Mouse (Mus musculus) forebrain, embryonic 10.5 days (tissue): ENCODE measurements around the gene Zhx3. TPM values are rescaled to one million over a fixed set of nuclear protein-coding genes. Genes with fewer than 3 reads are reported as not detected.

Experiments
- DNase-seq: peaks from one replicate; pipeline ENCODE4 v3.0.0-alpha.2; 2017; ENCODE audit warnings: low spot score; ENCODE audit errors: extremely low spot score
- H3K27ac ChIP-seq: fragments of 300-500 bp; sonication (generic); 2 replicates; pipeline ENCODE4 v1.5.1; 2016; ENCODE audit warnings: mild to moderate bottlenecking
- H3K27me3 ChIP-seq: fragments of 300-500 bp; sonication (generic); 2 replicates; pipeline ENCODE4 v1.6.1; 2016; ENCODE audit warnings: mild to moderate bottlenecking; ENCODE audit not compliant: poor library complexity, severe bottlenecking
- H3K36me3 ChIP-seq: fragments of 300-500 bp; sonication (generic); replicated peaks from 2 replicates; pipeline ENCODE4 v1.6.1; 2016; ENCODE audit warnings: mild to moderate bottlenecking, moderate library complexity
- H3K4me1 ChIP-seq: fragments of 300-500 bp; sonication (generic); 2 replicates; pipeline ENCODE4 v1.6.1; 2016
- H3K4me3 ChIP-seq: fragments of 300-500 bp; sonication (generic); 2 replicates; pipeline ENCODE4 v1.5.1; 2016; ENCODE audit warnings: mild to moderate bottlenecking, moderate library complexity
- H3K9me3 ChIP-seq: fragments of 300-500 bp; sonication (generic); 2 replicates; pipeline ENCODE4 v1.6.1; 2016; ENCODE audit warnings: mild to moderate bottlenecking, moderate library complexity
- WGBS: fragments of 180-500 bp; shearing (Covaris S2); methylation state at CpG from one replicate; pipeline ENCODE4 v1.1.7; 2016; 5-methylcytosine and 5-hydroxymethylcytosine counted together
- polyA plus RNA-seq: library from polyadenylated mRNA; unstranded; fragments of >200 nt; fragmentation: Nextera tagmentation; extraction: Ambion mirVana; gene quantifications from 2 replicates; pipeline ENCODE4 v1.2.1, GENCODE M21; 2016

The Zhx3 gene
- polyA plus RNA-seq, 1 experiment from 2014 or later: 5.8 TPM

DNA sequence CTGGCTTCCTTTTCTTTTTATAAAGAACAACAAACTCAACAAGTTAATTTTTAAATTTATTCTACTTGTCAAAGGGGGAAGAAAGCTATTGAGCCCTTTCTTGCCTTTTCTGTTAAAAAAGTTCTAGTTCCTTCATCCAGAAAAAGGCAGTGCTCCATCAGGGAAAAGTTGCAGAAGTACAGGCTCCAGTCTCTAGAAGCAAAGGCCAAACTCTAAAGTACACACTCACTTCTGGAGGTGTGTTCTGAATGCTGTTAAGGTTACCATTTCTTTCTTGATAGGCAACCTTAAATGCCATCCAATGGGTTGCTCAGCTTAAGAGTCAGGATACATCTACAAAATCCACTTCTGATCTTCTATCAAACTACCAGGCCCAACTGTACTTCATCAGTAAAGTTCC lies 83.1 kb downstream of the Zhx3 start:
- no peaks in the 10 kb centered on the region for H3K27me3 ChIP-seq
- DNase-seq: no peak

DNA sequence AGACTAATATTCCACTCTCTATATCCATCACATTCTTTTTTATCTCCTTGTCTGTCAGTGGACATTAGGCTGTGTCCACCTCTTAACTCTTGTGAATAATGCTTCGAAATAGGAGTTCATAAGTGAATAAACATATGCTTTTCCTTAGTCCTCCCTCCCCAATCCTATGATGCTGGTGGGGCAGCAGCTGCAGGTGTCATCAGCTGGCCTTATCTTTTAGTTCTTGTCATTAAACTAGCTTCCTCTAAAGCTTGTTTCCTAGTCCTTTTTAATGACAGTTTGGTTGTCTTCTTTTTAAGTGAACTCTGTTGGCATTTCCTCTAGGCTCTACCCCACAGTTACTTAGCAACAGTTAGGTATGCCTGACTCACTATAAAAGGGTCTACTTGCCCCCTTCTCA lies 83.8 kb downstream of the Zhx3 start:
- DNase-seq: no peak
- Histone ChIP-seq H3K27me3 (no peaks in the 10 kb centered on the region), H3K36me3 (no peaks in the 10 kb centered on the region), H3K4me1 (peaks cover 6% of the 10 kb centered on the region; the same call in 1 of the 2 replicates), H3K4me3 (no peak overlapping the region), H3K9me3 (no peaks in the 10 kb centered on the region), H3K27ac (no peak overlapping the region)
- 91% methylated on average over 1 of the region's 1 CpGs for WGBS

More for the DNA sequence above, 83.1 kb downstream of the Zhx3 start:
- Histone ChIP-seq H3K9me3 (no peaks in the 10 kb centered on the region), H3K27ac (no peak overlapping the region), H3K4me3 (no peak overlapping the region), H3K36me3 (no peaks in the 10 kb centered on the region), H3K4me1 (peaks cover 6% of the 10 kb centered on the region; the same call in 1 of the 2 replicates)

DNA sequence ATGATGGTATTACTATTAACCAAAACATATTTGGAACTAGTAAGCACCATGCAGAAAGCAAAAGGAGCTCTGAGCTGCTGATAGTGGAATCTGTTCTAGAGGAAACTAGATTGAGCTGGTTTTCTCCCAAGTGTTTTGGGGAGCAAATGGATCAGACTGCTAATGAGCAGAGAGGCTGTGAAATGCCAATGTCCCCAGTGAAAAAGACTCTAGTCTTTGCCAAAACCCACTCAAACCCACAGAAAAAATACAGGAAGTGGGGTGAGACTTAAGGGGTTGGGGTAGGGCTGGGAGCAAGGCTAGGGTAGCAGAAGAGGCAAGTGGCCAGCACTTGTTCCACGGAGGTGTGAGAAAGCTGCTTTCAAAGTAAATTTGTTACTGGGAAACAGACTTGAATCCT lies 86.5 kb downstream of the Zhx3 start:
- no peak for DNase-seq
- Histone ChIP-seq H3K4me3 (no peak overlapping the region), H3K27me3 (no peaks in the 10 kb centered on the region), H3K4me1 (peaks cover 6% of the 10 kb centered on the region; the same call in 1 of the 2 replicates), H3K27ac (no peak overlapping the region), H3K9me3 (no peaks in the 10 kb centered on the region), H3K36me3 (peaks cover under 1% of the 10 kb centered on the region; the same call in 1 of the 2 replicates)
- 80% methylated on average over 1 of the region's 1 CpGs for WGBS

DNA sequence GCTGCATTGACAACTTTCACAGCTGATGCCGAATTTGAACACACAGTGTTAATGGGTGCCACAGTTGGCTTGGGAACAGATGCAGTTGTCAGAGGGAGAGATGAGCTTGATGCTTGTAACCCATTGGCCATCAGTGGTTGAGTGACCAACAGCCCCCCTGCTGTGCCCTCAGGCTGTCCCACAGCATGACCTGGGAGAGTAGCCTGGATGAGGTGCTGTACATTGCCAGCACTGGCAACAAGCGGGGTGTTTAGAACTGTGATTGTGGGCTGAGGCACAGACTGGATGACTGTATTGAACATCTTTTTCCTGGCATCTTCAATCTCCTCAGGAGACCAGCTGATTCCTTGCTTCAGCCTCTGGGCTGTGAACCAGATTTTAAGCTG lies 92.0 kb downstream of the Zhx3 start:
- Histone ChIP-seq H3K27me3 (no peaks in the 10 kb centered on the region), H3K4me1 (no peaks in the 10 kb centered on the region), H3K4me3 (no peak overlapping the region), H3K9me3 (no peaks in the 10 kb centered on the region), H3K36me3 (peaks cover 12% of the 10 kb centered on the region; the same call in 1 of the 2 replicates), H3K27ac (no peak overlapping the region)
- no peak for DNase-seq
- 90% methylated on average over 2 of the region's 2 CpGs for WGBS

DNA sequence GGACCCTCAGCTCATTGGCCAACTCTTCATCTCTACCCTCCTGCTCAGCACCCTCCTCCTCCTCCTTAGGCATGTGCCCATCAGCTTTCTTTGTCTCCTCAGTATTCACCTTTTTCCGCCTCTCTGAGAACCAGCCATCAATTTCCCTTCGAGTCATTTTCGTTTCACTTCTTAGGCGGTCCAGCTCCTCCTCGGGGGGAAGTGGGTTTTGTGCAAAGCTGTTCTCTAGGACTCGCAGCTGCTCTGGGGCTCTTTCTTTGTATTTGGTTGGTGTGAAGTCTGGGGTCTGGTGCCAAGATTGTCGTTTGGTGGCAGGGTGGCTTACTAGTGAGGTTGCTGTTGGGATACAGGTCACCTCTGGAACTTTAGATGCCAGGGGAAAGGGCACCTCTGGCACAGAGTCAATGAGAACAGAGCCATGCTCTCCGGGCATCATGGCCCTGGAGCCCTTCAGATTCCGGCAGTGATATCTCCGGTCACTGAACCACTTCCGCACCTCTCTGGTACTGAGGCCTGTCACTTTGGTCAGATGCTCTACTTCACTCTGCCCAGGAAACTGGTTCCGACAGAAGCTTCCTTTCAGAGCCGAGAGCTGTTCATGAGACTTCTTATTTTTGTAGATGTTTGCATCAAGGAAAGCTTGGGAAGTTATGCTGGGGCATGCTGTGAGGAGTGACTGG lies 92.5 kb downstream of the Zhx3 start:
- H3K4me3 ChIP-seq: no peak overlapping the region
- no peak for DNase-seq
- H3K27me3 ChIP-seq: no peaks in the 10 kb centered on the region
- 90% methylated on average over 13 of the region's 13 CpGs for WGBS
- no peaks in the 10 kb centered on the region for H3K4me1 ChIP-seq
- no peaks in the 10 kb centered on the region for H3K9me3 ChIP-seq
- no peak overlapping the region for H3K27ac ChIP-seq
- peaks cover 12% of the 10 kb centered on the region; the same call in 1 of the 2 replicates for H3K36me3 ChIP-seq

DNA sequence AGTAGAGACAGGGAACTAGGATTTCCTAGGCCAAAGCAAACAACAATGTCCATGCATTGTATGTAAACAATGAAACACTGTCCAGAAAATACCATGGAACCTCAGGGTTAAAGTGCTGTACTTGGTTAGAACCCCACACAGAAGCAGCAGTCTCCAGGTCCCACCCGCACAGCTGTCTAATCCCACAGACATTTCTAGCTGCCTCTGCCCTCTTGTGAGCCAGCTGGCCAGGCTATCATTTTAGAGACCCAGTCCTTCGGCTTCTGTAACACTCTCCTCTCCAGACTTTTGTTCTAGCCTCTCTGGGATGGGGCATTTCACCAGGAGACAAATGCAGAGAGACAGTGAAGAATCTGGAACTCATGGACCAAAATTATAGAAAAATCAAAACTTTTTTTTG lies 94.8 kb downstream of the Zhx3 start:
- Histone ChIP-seq H3K27me3 (no peaks in the 10 kb centered on the region), H3K36me3 (peaks cover 12% of the 10 kb centered on the region; the same call in 1 of the 2 replicates), H3K4me1 (no peaks in the 10 kb centered on the region), H3K4me3 (no peak overlapping the region), H3K27ac (no peak overlapping the region), H3K9me3 (no peaks in the 10 kb centered on the region)
- WGBS: 87% methylated on average over 2 of the region's 2 CpGs
- no peak for DNase-seq

DNA sequence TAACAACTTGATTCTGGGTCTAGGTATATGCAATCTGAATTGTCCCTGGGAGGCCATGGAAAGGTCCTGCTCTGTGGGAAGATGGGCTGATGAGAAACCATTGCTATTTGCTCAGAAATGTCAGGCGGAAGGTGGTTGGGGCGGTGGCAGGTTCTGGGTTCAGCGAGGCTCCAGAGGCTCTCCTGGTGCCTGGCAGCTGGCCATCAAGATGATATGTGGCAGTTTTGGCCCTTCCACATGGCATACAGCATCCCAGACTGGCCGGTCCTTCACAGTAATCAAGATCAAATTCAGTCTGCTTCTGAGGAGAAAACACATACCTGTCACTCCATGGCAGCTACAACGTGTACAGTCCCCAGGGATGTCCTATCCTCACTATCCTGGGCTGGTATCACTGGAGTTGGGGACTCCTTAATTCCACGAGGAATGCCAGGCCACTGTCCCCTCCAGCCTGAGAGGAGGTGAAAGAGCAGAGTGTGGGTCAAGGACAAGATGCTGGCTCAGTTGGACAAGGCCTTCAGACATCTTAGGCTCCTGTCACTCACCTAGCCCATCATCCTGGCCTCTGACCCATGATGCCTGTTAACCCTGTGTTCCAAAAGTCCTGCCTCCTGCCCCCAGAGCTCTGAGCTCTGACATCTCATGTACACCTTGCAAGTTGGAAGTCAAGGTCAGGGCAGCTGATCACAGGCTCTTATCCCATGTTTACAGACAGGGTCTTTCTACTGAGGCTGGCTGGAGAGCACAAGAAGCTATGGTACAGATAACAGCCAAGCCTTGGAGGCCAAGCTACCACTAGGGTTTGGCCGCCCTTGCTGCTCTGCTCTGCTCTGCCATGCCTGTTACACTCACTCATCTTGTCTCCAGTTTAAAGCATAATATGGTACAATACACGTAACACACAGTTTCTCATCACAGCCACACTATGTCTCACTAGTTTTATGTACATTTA lies 101.2 kb downstream of the Zhx3 start:
- Histone ChIP-seq H3K4me1 (no peaks in the 10 kb centered on the region; the same call in 1 of the 2 replicates), H3K27me3 (no peaks in the 10 kb centered on the region), H3K9me3 (no peaks in the 10 kb centered on the region), H3K36me3 (peaks cover 23% of the 10 kb centered on the region), H3K27ac (no peak overlapping the region), H3K4me3 (no peak overlapping the region)
- DNase-seq: no peak
- WGBS: 86% methylated on average over 8 of the region's 8 CpGs

DNA sequence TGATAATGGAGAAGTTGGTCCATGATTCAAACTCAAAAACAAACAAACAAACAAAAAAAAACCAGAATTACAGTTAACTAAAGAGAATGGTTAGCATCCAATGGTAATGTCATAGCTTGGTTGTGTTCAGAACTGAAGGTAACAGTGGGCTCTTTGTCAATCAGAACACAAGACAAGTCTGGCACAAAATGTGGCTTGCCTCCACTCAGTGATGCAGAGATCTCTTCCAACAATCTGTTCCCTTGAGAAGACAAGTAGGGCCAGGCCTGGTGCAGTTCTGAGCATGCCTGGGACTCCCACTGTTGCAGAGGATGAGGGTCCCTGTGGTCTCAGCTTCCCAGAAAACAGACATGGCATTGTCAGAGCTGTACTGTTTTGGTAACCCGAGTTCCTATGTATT lies 101.9 kb downstream of the Zhx3 start:
- Histone ChIP-seq H3K4me3 (no peak overlapping the region), H3K36me3 (peaks cover 31% of the 10 kb centered on the region), H3K27ac (no peak overlapping the region), H3K9me3 (no peaks in the 10 kb centered on the region), H3K27me3 (no peaks in the 10 kb centered on the region), H3K4me1 (peaks cover 7% of the 10 kb centered on the region)
- DNase-seq: no peak
- 87% methylated on average over 1 of the region's 1 CpGs for WGBS

DNA sequence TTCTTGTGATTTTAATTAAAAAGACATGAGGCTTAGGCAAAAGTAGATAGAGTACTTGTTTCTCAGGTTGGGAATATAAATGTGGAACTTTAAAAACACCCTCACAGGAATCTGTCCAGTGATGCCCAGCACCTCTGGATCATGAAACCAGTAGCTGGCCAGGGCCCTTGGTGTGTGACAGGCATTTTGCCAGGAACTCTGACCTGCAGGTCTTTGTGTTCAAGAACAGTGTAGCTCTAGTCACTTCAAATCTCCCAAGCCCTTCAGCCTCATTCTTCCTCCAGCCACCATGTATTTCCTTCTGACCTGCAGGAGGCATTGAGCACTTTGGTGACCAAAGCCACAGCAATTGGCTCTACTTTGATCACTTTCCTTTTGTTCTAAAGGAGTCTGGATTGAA lies 102.4 kb downstream of the Zhx3 start:
- no peak for DNase-seq
- Histone ChIP-seq H3K9me3 (no peaks in the 10 kb centered on the region), H3K4me3 (no peak overlapping the region), H3K4me1 (peaks cover 8% of the 10 kb centered on the region), H3K27ac (no peak overlapping the region), H3K36me3 (peaks cover 35% of the 10 kb centered on the region), H3K27me3 (no peaks in the 10 kb centered on the region)

DNA sequence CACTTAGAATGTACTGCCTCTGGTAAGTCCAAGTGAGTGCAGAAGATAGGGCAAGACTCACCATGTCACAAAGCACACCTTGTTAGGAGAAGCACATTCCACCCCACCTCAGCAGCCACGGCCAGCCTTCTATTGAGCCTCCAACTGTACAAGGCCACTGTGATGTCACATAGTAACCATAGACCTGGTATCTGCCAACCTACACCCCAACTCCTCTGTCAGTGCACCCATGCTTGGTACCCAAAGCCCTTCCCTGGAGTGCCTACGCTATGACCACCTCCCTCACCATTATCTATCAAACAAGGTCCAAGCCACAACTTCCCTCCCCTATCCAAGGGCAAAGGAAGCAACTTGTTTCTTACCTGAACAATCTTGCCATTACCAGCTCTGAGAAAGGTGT lies 103.8 kb downstream of the Zhx3 start:
- WGBS: 89% methylated on average over 2 of the region's 2 CpGs
- no peak for DNase-seq
- H3K9me3 ChIP-seq: no peaks in the 10 kb centered on the region
- no peak overlapping the region for H3K27ac ChIP-seq
- H3K27me3 ChIP-seq: no peaks in the 10 kb centered on the region
- peaks cover 48% of the 10 kb centered on the region for H3K36me3 ChIP-seq
- no peak overlapping the region for H3K4me3 ChIP-seq
- H3K4me1 ChIP-seq: peaks cover 8% of the 10 kb centered on the region

DNA sequence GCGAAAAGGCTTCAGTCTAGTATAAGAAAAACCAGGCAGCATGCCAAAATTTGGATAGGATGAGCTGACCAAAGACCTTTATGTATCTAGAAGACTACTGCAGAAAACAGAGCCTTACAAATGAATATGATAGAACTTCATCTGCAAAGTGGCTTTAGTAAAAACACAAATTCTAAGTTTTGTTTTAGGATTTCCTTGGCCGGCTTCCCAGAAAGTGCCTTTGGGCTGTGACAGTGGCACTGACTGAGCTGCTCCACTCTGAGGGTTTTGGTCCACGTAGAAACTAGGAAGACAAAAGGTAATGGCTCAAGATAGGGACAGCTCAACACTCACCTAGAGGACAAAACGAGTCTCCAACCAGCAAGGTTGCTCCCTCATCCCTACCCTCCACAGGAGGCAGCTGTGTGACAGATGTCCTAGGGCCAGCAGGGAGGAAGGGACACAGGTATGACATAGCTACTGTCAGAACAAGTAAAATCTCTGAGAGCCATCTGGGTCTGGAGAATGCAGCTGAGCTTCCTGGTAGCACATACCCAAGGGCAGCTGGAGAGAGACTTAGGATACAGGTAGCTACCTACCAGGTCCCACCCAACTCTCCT lies 104.6 kb downstream of the Zhx3 start:
- no peak overlapping the region for H3K4me3 ChIP-seq
- H3K36me3 ChIP-seq: peaks cover 56% of the 10 kb centered on the region
- H3K27ac ChIP-seq: no peak overlapping the region
- no peaks in the 10 kb centered on the region for H3K27me3 ChIP-seq
- 85% methylated on average over 4 of the region's 4 CpGs for WGBS
- peaks cover 8% of the 10 kb centered on the region for H3K4me1 ChIP-seq
- H3K9me3 ChIP-seq: no peaks in the 10 kb centered on the region
- DNase-seq: no peak

DNA sequence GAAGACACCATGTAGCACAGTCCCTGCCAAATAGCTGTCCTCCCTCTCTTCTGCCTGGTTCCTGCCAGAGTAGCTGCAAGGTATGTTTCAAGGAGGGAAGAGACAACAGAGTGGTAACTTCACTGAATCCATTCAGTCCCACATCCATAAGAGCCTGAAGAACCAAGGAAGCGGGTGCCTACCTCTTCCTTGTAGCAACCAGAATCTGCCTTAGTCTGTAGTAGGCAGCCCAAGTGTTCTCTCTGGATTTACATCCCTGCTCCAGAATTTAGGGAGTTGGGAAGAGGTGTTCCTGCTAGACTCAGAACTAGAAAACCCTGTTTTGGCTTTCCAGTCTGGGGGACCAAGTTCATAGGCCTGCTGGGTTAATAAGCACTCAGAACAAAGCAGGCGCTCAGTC lies 105.6 kb downstream of the Zhx3 start:
- H3K36me3 ChIP-seq: peaks cover 66% of the 10 kb centered on the region
- WGBS: 91% methylated on average over 2 of the region's 2 CpGs
- H3K27ac ChIP-seq: no peak overlapping the region
- H3K4me3 ChIP-seq: no peak overlapping the region
- H3K27me3 ChIP-seq: no peaks in the 10 kb centered on the region
- peaks cover 8% of the 10 kb centered on the region for H3K4me1 ChIP-seq
- DNase-seq: no peak
- no peaks in the 10 kb centered on the region for H3K9me3 ChIP-seq

DNA sequence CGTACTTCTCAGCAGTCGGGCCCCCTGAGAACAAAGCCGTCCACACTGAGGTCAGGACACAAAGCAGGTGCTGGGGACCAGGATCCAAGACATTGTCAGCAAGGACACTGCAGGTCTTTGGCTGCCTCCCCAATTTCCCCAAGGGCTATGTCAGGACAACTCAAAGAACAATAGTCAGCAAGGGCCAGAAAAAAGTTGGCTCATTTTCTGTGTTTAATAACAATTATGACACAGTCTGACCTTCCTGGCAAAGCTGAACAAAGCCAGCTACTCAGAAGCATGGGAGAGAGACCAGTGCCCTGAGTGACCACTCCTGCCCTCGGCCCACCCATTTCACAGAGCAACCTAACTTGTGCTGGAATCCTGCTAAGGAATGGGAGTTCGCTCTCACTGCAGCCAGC lies 106.4 kb downstream of the Zhx3 start:
- no peaks in the 10 kb centered on the region for H3K27me3 ChIP-seq
- H3K4me3 ChIP-seq: no peak overlapping the region
- 82% methylated on average over 5 of the region's 5 CpGs for WGBS
- no peaks in the 10 kb centered on the region for H3K9me3 ChIP-seq
- peaks cover 8% of the 10 kb centered on the region for H3K4me1 ChIP-seq
- H3K36me3 ChIP-seq: peaks cover 74% of the 10 kb centered on the region
- no peak overlapping the region for H3K27ac ChIP-seq
- DNase-seq: no peak
